Mouse (Mus musculus) liver, postnatal 0 days (tissue): ENCODE data around the gene Zfp78. TPM values are rescaled to one million over a fixed set of nuclear protein-coding genes. Genes with fewer than 3 reads are reported as not detected.

Source experiments
- ATAC-seq: fragments of 200-750 bp; cut with Nextera tagmentation; 2 replicates; pipeline ENCODE4 v1.8.0; 2017; ENCODE audit warnings: mild to moderate bottlenecking, moderate library complexity
- DNase-seq: peaks from one replicate; pipeline ENCODE4 v3.0.0-alpha.2; 2016
- H3K27ac ChIP-seq: fragments of 300-500 bp; sonication (generic); 2 replicates; pipeline ENCODE4 v1.5.1; 2014; ENCODE audit warnings: antibody characterized with exemption, moderate library complexity, mild to moderate bottlenecking, low read depth
- H3K27me3 ChIP-seq: fragments of 300-500 bp; sonication (generic); 2 replicates; pipeline ENCODE4 v1.6.1; 2014; ENCODE audit warnings: low read length, control low read depth, mixed read lengths; ENCODE audit not compliant: insufficient read depth
- H3K36me3 ChIP-seq: fragments of 300-500 bp; sonication (generic); replicated peaks from 2 replicates; pipeline ENCODE4 v1.6.1; 2014; ENCODE audit warnings: mild to moderate bottlenecking, control low read depth, low read length, moderate library complexity, mixed read lengths; ENCODE audit not compliant: insufficient read depth
- H3K4me1 ChIP-seq: fragments of 300-500 bp; sonication (generic); 2 replicates; pipeline ENCODE4 v1.6.1; 2014; ENCODE audit warnings: antibody characterized with exemption, mild to moderate bottlenecking, control low read depth; ENCODE audit not compliant: insufficient read depth
- H3K4me2 ChIP-seq: fragments of 300-500 bp; sonication (generic); 2 replicates; pipeline ENCODE4 v1.6.1; 2014; ENCODE audit warnings: low read depth, mild to moderate bottlenecking, low read length, moderate library complexity, mixed read lengths
- H3K4me3 ChIP-seq: fragments of 300-500 bp; sonication (generic); 2 replicates; pipeline ENCODE4 v1.5.1; 2014; ENCODE audit warnings: low read depth, low read length
- H3K9ac ChIP-seq: fragments of 300-500 bp; sonication (generic); replicated peaks from 2 replicates; pipeline ENCODE4 v1.6.1; 2014; ENCODE audit warnings: mild to moderate bottlenecking, moderate library complexity
- H3K9me3 ChIP-seq: fragments of 300-500 bp; sonication (generic); 2 replicates; pipeline ENCODE4 v1.6.1; 2016; ENCODE audit warnings: mild to moderate bottlenecking, control low read depth, low read length, mixed read lengths
- CTCF ChIP-seq: sonication (generic); IDR thresholded peaks from 2 replicates; pipeline ENCODE4 v1.5.1; 2016; ENCODE audit warnings: antibody characterized with exemption, low read depth
- EP300 ChIP-seq: IDR thresholded peaks from 2 replicates; pipeline ENCODE4 v1.6.1; 2016; ENCODE audit warnings: antibody characterized with exemption, low read depth, mild to moderate bottlenecking
- WGBS: fragments of 180-500 bp; shearing (Covaris S2); extraction: QIAGEN DNeasy Blood & Tissue Kit; methylation state at CpG from one replicate; pipeline ENCODE4 v1.1.7; 2014; ENCODE audit not compliant: insufficient replicate concordance; 5-methylcytosine and 5-hydroxymethylcytosine counted together
- polyA plus RNA-seq: library from polyadenylated mRNA; unstranded; fragments of >200 nt; fragmentation: Nextera tagmentation; extraction: Ambion mirVana; gene quantifications from 2 replicates; pipeline ENCODE4 v1.2.1, GENCODE M21; 2015

The Zfp78 gene
- polyA plus RNA-seq: 0.25 and 0.46 TPM in 2 replicates

GRCm38 (mm10) chr7:6363047-6363488 lies at the start of gene Zfp78:
Gene Zfp78, plus strand, starts transcription at chr7:6363280.
- H3K36me3 ChIP-seq: no peaks in the 10 kb centered on the region
- peak within 1 kb of the TSS; percentile 57 for H3K9ac ChIP-seq
- under 1% methylated on average over 23 of the region's 23 CpGs for WGBS
- ATAC-seq: peak; percentile 66
- H3K4me2 ChIP-seq: peak within 1 kb of the TSS; percentile 77
- H3K27ac ChIP-seq: peak within 1 kb of the TSS; percentile 44
- no peaks in the 10 kb centered on the region for H3K9me3 ChIP-seq
- TF ChIP-seq EP300 (no peak), CTCF (peak; percentile 38)
- DNase-seq: no peak
- H3K4me1 ChIP-seq: peaks cover 15% of the 10 kb centered on the region
- H3K4me3 ChIP-seq: peak within 1 kb of the TSS; percentile 58
- no peaks in the 10 kb centered on the region for H3K27me3 ChIP-seq

GRCm38 (mm10) chr7:6330458-6331232 lies 32.4 kb upstream of the Zfp78 start:
- H3K9me3 ChIP-seq: no peaks in the 10 kb centered on the region
- ATAC-seq: peak; percentile 60
- no peaks in the 10 kb centered on the region for H3K36me3 ChIP-seq
- 17% methylated on average over 23 of the region's 23 CpGs for WGBS
- TF ChIP-seq CTCF (no peak), EP300 (no peak)
- H3K4me3 ChIP-seq: peak overlapping the region; percentile 53
- H3K4me2 ChIP-seq: peak overlapping the region; percentile 75
- DNase-seq: no peak
- H3K9ac ChIP-seq: peak overlapping the region; percentile 57
- peaks cover 5% of the 10 kb centered on the region for H3K4me1 ChIP-seq
- H3K27me3 ChIP-seq: no peaks in the 10 kb centered on the region
- 0 out of 2 replicates have a peak overlapping the region, but pooled peaks have one; percentile 5 for H3K27ac ChIP-seq

GRCm38 (mm10) chr7:6331233-6331956 lies 31.7 kb upstream of the Zfp78 start, which contains the start of gene Zfp583:
Gene Zfp583, minus strand, starts transcription at chr7:6331285.
- H3K4me3 ChIP-seq: peak within 1 kb of the TSS; percentile 53
- DNase-seq (peak; percentile 74), ATAC-seq (peak; percentile 96)
- H3K36me3 ChIP-seq: no peaks in the 10 kb centered on the region
- TF ChIP-seq CTCF (no peak), EP300 (no peak)
- no peaks in the 10 kb centered on the region for H3K9me3 ChIP-seq
- H3K27me3 ChIP-seq: no peaks in the 10 kb centered on the region
- peak within 1 kb of the TSS; percentile 57 for H3K9ac ChIP-seq
- H3K27ac ChIP-seq: 0 out of 2 replicates have a peak within 1 kb of the TSS, but pooled peaks have one; percentile 5
- H3K4me1 ChIP-seq: peaks cover 5% of the 10 kb centered on the region
- 7% methylated on average over 28 of the region's 31 CpGs for WGBS
- H3K4me2 ChIP-seq: peak within 1 kb of the TSS; percentile 75

GRCm38 (mm10) chr7:6339865-6340264 lies 23.2 kb upstream of the Zfp78 start:
- Histone ChIP-seq H3K4me2 (no peak overlapping the region), H3K4me3 (no peak overlapping the region), H3K9me3 (no peaks in the 10 kb centered on the region), H3K36me3 (no peaks in the 10 kb centered on the region), H3K27ac (no peak overlapping the region), H3K27me3 (no peaks in the 10 kb centered on the region), H3K9ac (no peak overlapping the region), H3K4me1 (0 out of 2 replicates have a peak, but pooled peaks cover 7% of the 10 kb centered on the region)
- WGBS: 69% methylated on average over 5 of the region's 5 CpGs
- ATAC-seq (no peak), DNase-seq (no peak)
- TF ChIP-seq EP300 (no peak), CTCF (no peak)

GRCm38 (mm10) chr7:6343501-6344071 lies 19.5 kb upstream of the Zfp78 start, which contains the start of gene Gm3854:
Gene Gm3854, plus strand, starts transcription at chr7:6343759.
- Histone ChIP-seq H3K4me1 (0 out of 2 replicates have a peak, but pooled peaks cover 7% of the 10 kb centered on the region), H3K27ac (no peak within 1 kb of the TSS), H3K4me3 (peak within 1 kb of the TSS; percentile 59), H3K4me2 (peak within 1 kb of the TSS; percentile 78), H3K36me3 (no peaks in the 10 kb centered on the region), H3K27me3 (no peaks in the 10 kb centered on the region), H3K9me3 (no peaks in the 10 kb centered on the region), H3K9ac (peak within 1 kb of the TSS; percentile 60)
- TF ChIP-seq CTCF (no peak), EP300 (no peak)
- ATAC-seq (peak; percentile 72), DNase-seq (peak; percentile 36)
- WGBS: under 1% methylated on average over 26 of the region's 26 CpGs

GRCm38 (mm10) chr7:6344124-6344523 lies 19.0 kb upstream of the Zfp78 start:
- no peak overlapping the region; the same call in 1 of the 2 replicates for H3K9ac ChIP-seq

More at GRCm38 (mm10) chr7:6344124-6344523, 19.0 kb upstream of the Zfp78 start:
- H3K4me2 ChIP-seq: peak overlapping the region; percentile 78
- ATAC-seq: no peak
- H3K4me1 ChIP-seq: 0 out of 2 replicates have a peak, but pooled peaks cover 7% of the 10 kb centered on the region
- 35% methylated on average over 10 of the region's 10 CpGs for WGBS
- H3K27ac ChIP-seq: no peak overlapping the region
- H3K4me3 ChIP-seq: peak overlapping the region; percentile 59
- DNase-seq: no peak
- no peaks in the 10 kb centered on the region for H3K36me3 ChIP-seq
- no peaks in the 10 kb centered on the region for H3K27me3 ChIP-seq
- TF ChIP-seq CTCF (no peak), EP300 (no peak)
- H3K9me3 ChIP-seq: no peaks in the 10 kb centered on the region
